Mouse (Mus musculus) v-Abl transformed pro-B cells (cell line): ENCODE data around the gene Ankrd13b.

Experiments
- in situ Hi-C, 2 experiments: fragments of 400-800 bp; cut with MboI; formaldehyde crosslinking; loops; one replicate each; pipeline ENCODE4 v1.15.1; 2025; ENCODE audit not compliant: unreplicated experiment in 2 of 2

Ankrd13b gene

DNA sequence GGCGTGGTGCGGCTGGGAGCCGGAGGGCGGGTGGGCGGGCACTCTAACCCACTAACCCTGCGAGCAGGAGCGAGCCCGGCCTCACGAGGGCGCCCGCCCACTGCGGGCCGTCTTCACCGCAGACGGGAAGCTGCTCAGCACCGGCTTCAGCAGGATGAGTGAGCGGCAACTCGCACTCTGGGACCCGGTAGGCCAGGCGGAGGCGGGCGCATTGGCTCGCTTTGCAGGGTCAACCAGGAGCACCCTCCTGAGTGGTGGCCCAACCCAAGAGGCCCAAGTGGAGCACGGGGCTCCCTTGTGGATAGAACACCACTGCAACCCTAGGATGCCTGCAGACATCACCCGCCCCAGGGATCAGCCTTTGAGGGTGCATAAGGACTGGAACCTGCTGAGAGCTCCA lies 22.3 kb downstream of the Ankrd13b start:
- in situ Hi-C loops, result loop anchor here (5.0 to 25.0 kb wide), 3 partner anchors 35 to 480 kb away; partner anchors contain the start of gene Slc6a4 (in 1 of the 2)

DNA sequence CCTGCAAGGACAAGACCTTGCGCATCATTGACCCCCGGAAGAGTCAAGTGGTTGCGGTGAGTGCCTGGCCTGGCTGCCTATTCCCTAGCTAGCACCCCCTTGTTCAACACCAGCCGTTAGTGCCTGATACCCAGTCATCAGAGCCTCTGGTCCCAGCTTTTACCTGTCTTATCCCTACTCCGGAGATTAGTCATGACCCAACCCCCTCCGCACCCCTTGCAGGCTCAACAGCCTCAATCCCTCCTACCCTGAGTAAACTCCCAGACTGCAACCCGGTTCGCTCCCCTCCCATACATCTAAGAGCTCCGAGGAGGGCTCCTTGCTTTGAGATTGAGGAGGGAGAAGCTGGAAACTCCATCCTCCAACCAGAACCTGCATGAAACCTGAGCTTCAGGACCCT lies 22.9 kb downstream of the Ankrd13b start:
- in situ Hi-C loops, result loop anchor here (5.0 to 25.0 kb wide), 3 partner anchors 36 to 479 kb away; partner anchors contain the start of gene Slc6a4 (in 1 of the 2)

DNA sequence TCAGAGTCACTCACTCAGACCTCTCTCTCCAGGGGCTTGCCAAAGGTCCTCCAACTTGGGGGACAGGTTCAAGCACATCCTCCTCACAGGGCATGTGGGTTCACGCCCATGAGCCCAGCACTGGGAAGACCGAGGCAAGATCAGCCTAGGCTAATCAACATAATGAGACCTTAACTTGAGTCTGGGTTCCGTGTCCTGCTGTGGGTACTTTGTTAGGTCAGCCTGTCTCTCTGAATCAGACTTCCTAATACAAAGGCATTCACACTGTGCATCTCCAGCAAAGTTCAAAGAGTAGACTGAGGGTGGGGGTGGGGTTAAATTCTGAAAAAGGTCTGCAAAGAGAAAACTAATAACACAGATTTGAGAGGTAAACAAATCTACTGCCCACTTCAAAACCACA lies 24.4 kb downstream of the Ankrd13b start:
- in situ Hi-C loops, result loop anchor here (5.0 to 25.0 kb wide), 3 partner anchors 37 to 478 kb away; partner anchors contain the start of gene Slc6a4 (in 1 of the 2)

DNA sequence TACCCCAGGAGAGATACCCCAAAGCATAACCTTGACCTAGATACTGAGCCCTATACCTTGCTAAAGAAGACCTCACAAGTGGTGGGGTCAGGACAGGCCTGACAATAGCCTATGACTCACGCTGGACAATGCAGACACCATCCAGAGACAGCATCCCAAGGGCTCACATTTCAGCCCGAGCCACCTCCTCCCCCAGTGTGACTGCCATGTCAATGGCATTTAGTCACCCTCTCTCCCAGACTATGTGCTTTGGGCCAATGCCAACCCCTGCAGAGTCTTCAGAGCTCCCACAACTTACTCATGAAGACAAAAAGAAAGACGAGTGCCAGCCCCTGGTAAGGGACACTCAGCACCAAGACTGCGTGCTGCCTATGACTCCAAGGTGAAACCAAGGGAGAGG lies 24.8 kb downstream of the Ankrd13b start:
- in situ Hi-C loops, result loop anchor here (5.0 to 25.0 kb wide), 3 partner anchors 38 to 477 kb away; partner anchors contain the start of gene Slc6a4 (in 1 of the 2)

DNA sequence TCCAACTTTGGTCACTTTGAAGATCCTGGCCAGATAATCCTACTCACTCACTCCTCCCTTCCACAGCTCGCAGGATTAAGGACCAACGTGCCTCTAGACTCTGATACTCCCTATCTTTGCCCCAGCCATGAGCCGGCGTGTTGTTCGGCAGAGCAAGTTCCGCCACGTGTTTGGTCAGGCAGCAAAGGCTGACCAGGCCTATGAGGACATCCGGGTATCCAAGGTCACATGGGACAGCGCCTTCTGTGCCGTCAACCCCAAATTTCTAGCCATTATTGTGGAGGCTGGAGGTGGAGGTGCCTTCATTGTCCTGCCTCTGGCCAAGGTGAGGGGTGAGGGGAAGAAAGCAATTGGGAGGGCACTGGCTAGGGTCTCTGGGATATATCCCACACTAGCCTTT lies 25.7 kb downstream of the Ankrd13b start:
- in situ Hi-C loops, result loop anchor here (5.0 to 25.0 kb wide), 3 partner anchors 39 to 476 kb away; partner anchors contain the start of gene Slc6a4 (in 1 of the 2)

DNA sequence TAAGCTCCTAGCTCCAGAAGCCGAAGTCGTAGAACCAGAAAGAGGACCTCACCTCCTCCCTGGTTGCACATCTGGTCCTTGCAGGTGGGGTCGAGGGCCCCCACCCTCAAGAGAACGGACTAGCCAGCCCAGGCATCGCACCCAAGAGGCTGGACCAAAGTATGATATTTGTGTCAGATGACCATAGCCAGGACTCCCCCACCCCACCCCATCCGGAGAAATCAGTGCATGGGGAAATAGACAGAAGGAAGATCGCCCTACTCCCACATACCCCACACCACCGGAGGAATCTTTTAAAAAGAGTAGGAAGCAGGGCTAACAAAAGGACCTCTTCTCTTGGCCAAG lies 26.4 kb downstream of the Ankrd13b start:
- in situ Hi-C loops, result loop anchor here (5.0 to 25.0 kb wide), 3 partner anchors 39 to 476 kb away; partner anchors contain the start of gene Slc6a4 (in 1 of the 2)

DNA sequence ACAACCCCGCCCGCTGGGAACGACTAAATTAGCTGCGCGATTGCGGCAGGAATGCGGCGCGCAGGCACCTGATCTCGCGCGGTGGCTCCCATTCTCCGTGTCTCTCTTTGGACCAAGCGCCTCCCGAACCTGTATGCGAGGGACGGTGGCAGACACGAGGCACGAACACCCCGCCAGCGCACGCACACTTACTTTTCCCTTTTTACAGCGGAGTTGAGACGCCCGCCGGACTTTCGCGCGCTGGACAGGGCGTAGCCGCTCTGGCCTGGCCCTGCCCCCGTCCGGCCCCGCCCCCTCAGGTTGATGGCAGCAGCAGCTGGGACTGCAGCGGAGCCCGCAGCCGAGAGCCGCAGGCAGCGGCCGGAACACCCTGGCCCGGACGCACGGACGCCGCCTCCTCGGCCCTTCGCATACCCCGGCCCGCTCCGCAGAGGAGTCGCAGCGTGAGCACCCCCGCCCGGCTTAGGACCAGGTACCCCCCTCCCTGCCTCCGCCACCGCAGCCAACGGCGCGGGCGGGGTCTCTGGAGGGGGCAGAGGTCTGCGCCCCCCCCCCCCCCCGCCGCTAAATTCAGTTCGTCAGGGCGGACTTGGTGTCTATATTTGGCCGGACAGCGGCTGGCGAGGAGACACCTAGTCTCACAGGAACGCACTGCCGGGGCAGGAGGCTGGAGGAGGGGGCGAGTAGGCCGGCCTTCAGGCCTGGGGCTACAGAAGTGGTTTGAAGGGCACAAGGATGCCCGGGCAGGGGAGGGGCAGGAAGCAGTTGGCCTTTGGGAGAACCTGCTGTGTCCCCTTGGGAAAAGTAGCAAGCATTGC lies 27.0 kb downstream of the Ankrd13b start, which contains the start of gene Coro6:
TSS of gene Coro6 (plus strand) at position 129 of the 818 bp plus-strand sequence.
- in situ Hi-C loops, result loop anchor here (5.0 to 25.0 kb wide), 3 partner anchors 40 to 475 kb away; partner anchors contain the start of gene Slc6a4 (in 1 of the 2)

DNA sequence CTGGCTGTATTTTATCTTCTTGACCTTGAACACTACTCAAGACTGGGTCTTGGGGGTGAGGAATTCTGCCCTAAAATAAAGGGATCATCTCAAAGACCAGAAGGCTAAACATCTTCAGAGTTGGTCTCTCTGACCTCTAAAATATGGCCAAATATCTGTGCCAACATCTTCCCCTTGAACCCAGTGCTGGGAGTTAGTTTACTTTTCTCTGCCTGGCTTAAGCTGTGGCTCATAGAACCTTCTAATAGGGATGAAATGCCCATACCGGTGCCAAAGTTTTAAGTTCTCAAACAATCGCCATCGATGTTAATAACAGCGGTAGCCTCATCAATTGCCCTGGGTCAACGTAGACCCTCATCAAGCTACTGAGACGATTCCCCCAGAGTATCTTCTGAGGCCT lies 27.6 kb downstream of the Ankrd13b start:
- in situ Hi-C loops, result loop anchor here (5.0 to 25.0 kb wide), 3 partner anchors 40 to 475 kb away; partner anchors contain the start of gene Slc6a4 (in 1 of the 2)

DNA sequence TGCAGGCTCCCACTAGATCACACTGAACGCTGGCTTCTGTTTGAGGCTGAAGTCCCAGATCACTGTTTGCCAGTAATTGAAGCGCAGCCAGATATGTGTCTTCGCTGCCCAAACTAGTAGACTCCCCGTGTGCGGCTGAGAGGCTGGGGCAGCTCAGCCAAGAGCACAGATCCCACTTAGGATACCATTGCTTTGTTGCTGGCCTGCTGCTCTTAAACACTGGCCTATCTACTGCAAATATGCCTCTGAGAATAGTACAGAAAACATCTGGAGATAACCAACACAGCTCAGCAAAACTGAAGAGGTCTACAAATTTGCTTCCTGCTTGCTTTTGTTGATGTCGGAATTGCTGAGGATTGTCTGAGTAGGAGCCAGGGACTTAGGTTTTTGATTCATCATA lies 32.6 kb downstream of the Ankrd13b start:
- in situ Hi-C loops, result loop anchor here (10.0 to 25.0 kb wide), 2 partner anchors 462 to 470 kb away; partner anchors contain the start of gene Slc6a4 (in 2 of the 2)

DNA sequence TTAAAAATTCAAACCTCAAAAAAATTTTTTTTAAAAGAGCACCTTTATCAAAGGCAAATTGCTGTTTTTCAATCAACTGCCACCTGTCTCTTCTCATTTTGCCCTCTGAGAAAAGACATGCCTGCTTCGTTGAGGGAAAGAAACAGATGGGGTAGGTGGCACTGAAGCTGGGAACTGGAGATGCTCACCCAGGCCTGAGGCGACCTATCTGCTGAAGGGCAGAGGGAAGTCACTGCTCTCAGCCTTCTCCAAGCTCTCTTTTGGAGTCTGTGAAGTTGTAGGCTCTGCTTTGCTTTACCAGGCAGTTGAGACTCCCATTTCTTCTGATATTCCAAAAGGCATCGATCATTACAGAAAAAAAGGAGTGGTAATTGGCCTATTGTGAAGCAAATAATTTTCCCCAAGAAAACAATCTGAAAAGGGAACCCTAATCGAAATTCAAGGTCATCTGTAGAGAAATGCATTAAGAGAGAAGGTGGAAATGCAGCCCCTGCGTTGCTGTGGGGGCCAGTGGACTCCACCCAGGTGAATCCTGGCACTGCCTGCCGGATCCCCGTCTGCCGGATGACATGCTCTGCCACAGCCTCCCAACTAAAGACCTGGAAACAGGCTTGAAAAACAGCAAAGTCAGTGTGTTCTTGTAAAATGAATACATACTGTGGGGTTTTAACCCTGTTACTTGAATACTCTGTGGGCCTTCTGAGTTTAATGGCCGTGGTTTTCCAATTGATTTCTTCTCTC lies 33.5 kb downstream of the Ankrd13b start:
- in situ Hi-C loops, result loop anchor here (10.0 to 25.0 kb wide), 2 partner anchors 461 to 469 kb away; partner anchors contain the start of gene Slc6a4 (in 2 of the 2)

DNA sequence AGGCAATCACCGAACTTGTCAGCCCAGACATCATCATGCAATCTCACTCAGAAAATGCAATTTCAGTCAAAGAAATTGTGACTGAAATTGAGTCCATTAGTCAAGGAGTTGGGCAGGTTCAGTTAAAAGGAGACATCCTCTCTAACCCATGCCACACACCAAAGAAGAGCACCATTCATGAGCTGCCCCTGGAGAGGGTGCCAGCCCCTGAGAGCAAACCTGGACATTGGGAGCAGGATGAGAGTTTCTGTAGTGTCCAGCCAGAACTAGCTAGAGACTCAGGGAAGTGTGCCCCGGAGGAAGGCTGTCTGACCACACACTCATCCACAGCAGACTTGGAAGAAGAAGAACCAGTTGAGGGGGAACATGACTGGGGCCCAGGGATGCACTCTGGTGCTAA lies 36.1 kb downstream of the Ankrd13b start:
- in situ Hi-C loops, result loop anchor here (5.0 to 25.0 kb wide), 3 partner anchors 351 to 466 kb away; partner anchors contain the start of gene Slc6a4 (in 2 of the 2)

DNA sequence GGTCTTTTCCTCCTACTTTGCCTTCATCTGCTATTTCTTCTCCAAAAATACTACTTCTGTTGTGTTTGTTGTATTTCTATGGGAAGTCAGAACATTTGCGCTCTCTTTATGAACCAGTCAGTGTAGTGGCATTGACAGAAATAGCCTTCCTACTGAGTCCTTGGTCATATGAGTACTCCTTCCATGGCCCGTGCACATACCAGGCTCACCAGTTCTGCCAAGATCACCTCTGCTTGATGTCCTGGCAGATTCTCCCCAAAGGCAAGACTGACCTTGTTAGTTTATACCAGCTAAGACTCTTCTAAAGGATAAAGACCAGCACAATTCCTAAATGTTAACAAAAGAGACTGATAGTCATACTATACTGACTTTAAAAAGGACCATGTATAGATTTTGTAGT lies 37.8 kb downstream of the Ankrd13b start:
- in situ Hi-C loops, result loop anchor here (5.0 to 25.0 kb wide), 3 partner anchors 349 to 464 kb away; partner anchors contain the start of gene Slc6a4 (in 2 of the 2)

DNA sequence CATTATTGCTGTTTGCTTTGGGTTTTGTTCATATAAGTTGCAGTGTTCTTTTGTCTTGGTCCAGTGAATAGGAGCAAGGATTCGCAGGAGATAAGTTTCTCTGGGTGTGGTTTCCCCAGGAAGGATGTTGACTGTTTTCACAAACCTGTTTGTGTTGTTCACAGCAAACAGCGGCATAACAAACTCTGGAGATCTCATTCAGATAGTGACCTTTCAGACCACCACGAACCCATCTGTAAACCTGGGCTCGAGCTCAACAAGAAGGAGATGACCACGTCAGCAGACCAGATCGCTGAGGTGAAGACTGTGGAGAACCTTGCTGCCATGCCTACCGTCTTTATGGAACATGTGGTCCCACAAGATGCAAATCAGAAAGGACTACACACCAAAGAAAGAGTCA lies 40.3 kb downstream of the Ankrd13b start:
- in situ Hi-C loops, result loop anchor here (5.0 to 10.0 kb wide), 5 partner anchors 104 to 347 kb away; partner anchors contain the start of gene Ssh2 (in 1 of the 2)

DNA sequence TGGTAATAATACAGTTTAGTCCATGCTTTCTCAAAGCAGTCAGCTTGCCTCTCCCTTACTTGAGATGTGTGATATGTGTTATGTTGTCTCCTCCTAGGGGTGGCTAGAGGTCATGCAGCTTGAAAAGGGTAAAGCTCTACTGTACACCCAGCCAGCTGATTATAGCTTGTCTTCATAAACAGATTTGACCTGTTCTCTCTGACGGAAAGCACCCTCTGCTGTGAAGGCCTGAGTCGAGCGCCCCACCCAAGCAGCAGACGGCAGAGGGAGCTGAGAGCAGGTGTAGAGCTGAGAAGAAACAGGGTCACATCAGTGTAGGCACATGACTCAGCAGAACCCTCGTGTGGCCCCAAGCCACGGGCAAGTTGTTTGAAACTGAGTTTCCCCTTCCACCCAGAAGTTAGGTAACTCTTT lies 42.8 kb downstream of the Ankrd13b start:
- in situ Hi-C loops, result loop anchor here (5.0 to 10.0 kb wide), 5 partner anchors 102 to 344 kb away; partner anchors contain the start of gene Ssh2 (in 1 of the 2)

DNA sequence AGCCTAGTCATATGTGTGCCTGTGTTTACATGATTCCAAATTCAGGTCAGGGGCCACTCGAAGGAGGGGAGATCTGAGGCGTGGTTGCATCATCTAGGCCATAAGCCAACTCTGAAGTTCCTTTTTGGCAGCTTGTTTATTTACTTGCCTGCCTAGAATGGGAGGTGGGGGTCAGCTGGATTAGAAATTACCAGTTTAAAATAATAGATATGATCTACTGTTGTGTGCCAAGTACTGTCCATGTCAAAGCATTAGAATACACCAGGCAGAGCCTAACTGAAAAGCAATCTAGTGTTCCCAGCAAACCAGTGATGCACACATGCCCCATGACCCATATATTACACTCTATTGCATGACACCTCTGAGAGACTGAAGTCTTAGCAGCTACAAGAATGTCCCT lies 44.5 kb downstream of the Ankrd13b start:
- in situ Hi-C loops, result loop anchor here (5.0 to 10.0 kb wide), 6 partner anchors 58 to 343 kb away; partner anchors contain the start of gene Ssh2 (in 1 of the 2)

DNA sequence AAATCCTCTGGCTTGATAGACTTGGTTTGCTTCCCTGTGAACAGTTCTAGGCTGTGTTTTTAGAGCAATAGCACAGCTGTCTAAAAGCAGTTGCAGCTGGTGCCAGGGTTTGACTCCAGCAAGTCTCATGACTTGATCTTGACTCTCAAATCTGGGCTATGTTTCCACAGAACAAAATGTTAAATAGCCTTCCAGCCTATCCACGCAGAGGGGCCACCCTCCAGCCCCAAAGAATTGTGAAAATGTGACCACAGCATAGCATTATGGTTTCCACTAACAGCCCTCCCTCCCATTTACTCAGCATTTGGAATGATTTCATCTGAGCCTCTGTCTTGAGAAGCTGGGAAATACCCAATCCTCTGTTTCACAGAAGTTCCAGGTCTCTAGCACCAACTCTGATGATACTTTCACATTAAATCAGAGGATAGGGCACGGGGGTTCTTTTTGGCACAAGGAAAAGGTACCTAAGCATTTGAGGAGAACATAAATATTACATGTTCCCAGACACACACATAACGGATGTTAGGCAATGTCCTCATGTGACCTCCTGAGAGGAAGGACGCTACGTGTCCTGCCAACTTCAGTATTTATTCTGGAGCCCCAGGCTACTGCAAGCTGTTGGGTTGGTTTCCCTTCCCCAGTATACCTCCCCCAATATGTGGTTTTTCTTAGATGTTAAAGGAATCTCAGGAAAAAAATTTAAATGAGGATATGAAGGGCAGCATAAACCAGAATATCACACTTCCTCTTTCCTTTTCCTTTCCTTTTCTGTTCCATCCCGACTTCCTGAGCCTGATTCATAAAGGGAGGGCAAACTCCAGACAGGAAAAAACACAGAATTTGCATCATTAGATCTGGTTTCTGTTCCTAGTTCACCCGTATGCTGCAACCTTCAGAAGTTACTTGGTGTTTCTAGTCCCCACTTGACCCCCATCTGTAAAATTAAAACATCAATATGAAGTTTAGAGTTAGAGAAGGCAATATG lies 47.0 kb downstream of the Ankrd13b start:
- in situ Hi-C loops, result loop anchor here (5.0 to 10.0 kb wide), 3 partner anchors 55 to 228 kb away; partner anchors contain the start of gene Ssh2 (in 1 of the 2)

DNA sequence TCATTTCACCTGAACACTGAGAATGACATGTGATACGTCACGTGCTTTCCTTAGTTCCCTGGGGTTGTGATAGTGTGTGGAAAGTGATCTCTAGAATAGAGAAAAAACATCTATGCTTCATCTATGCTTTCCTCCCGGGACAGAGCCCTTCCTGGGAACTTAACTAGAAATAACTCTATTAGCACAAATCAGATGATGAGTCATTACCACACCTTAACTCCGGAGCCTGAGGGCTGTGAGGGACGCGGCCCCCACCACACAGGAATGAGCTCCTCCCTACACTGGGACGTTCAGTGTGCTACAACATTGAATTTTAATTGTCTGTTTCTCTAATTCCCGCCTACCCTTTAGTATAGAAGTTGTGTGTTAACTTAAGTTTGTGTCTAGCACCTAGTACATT lies 48.5 kb downstream of the Ankrd13b start:
- in situ Hi-C loops, result loop anchor here (5.0 to 10.0 kb wide), 3 partner anchors 54 to 226 kb away; partner anchors contain the start of gene Ssh2 (in 1 of the 2)

DNA sequence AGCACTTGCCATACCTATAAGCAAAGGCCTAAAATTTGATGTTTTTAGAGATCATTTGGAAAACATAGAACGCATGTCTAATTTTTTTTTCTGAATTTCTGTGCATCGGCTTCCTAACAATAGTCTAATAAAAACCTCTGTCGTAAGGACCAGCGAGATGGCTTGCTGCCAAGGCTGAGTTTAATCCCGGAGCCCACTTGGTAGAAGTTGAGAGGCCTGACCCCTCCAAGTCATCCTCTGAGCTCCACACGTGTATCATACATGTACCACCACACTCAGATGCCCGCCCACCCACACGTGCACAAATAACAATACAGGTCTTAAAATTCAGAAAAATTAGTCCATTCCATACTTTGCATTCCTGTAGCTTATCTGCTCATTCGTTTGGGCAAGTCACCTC lies 49.4 kb downstream of the Ankrd13b start:
- in situ Hi-C loops, result loop anchor here (5.0 to 10.0 kb wide), 3 partner anchors 53 to 225 kb away; partner anchors contain the start of gene Ssh2 (in 1 of the 2)

DNA sequence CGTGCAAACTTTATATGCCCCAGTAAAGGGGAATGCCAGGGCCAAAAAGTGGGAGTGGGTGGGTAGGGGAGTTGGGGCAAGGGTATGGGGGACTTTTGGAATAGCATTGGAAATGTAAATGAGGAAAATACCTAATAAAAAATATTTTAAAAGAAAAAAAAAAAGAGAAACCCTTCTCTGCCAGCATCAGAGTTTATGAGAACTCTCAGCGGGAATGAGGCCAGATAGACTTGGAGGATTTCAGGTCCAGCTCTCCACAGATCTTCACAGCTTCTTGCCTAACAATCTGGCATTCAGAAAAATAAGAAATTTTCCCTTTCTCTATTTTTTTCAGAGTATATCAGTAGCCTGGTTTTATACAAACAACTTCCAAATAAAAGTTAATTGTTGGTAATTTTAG lies 52.5 kb downstream of the Ankrd13b start:
- in situ Hi-C loops, result no loop called here
